Mouse (Mus musculus): Measurements from ENCODE around the gene Kif7.

The Kif7 gene

GRCm38 (mm10) chr7:79721386-79721977 is 6.0 kb upstream of the Kif7 start:
- DNase-seq (ENCODE audit: low spot score in 2 of 2) = peak in 1 of 2 experiments; percentile 39

GRCm38 (mm10) chr7:79710831-79711230 is 4.7 kb downstream of the Kif7 start:
- no peak for DNase-seq (ENCODE audit: low spot score in 2 of 2)

DNA sequence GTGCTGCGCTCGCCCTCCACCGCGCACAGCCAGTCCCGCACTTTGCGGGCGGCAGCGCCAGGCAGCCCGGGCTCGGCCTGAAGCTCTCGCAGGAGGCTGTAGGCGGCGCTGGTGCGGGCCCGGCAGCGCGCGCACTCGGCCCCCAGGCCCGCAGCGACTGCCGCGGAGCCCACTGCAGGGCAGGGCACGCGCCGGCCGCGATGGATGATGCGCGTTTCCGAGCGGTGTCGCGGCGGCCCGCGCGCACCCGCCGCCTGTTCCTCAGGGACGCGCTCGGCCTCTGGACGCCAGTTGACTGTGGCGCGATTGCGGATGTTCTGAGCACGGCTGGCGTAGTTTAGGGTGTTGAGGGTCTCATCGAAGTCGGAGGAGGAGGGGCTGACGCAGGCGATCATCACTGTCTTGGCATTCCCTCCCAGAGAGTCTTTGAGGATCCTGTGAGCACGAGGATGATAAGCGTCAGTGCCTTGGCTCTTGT is 5.4 kb downstream of the Kif7 start:
- no peak for DNase-seq (ENCODE audit: low spot score in 2 of 2)

DNA sequence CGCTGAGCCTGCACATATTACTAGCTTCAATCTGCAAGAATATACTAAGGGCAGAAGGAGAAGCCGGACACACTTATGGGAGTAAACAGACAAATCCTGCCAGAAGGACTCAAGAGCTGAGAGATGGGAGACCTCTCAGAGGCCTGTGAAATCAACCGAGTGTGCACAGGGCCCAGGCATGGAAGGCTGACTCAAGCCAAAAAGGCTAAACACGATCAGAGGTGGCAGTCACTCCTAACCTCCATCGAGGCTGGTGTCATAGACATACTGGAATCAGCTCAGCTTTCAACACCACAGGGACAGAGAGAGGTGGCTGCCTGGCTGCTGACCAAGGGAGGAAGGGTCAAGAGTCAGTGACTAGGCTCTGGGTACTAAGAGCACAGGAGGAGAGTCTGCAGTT is 10.3 kb downstream of the Kif7 start:
- no peak for DNase-seq (ENCODE audit: low spot score in 2 of 2)

GRCm38 (mm10) chr7:79702755-79703154 is 12.8 kb downstream of the Kif7 start:
- no peak for DNase-seq (ENCODE audit: low spot score in 2 of 2)

GRCm38 (mm10) chr7:79696495-79696894 is 19.0 kb downstream of the Kif7 start:
- DNase-seq (ENCODE audit: low spot score in 2 of 2) = no peak

GRCm38 (mm10) chr7:79680231-79680630 is 35.3 kb downstream of the Kif7 start:
- DNase-seq (ENCODE audit: low spot score in 2 of 2) = no peak

DNA sequence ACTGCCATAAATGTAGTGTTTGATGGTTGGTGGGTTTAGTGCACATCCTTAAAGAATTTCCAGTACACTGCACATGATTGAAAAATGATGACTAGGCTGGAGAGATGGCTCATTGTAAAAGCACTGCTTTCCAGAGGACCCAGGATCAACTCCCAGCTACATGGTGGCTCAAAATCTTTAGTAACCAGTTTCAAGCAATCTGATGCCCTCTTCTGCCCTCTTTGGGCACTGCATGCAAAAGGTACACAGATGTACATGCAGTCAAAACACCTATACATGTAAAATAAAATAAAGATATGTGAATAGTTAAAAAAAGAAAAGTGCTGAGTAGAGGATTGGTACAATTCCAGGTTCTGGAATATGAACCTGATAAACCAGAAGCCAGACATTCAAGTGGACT is 36.3 kb downstream of the Kif7 start:
- no peak for DNase-seq (ENCODE audit: low spot score in 2 of 2)

GRCm38 (mm10) chr7:79670900-79671604 is 44.5 kb downstream of the Kif7 start:
- no peak for DNase-seq (ENCODE audit: low spot score in 2 of 2)

DNA sequence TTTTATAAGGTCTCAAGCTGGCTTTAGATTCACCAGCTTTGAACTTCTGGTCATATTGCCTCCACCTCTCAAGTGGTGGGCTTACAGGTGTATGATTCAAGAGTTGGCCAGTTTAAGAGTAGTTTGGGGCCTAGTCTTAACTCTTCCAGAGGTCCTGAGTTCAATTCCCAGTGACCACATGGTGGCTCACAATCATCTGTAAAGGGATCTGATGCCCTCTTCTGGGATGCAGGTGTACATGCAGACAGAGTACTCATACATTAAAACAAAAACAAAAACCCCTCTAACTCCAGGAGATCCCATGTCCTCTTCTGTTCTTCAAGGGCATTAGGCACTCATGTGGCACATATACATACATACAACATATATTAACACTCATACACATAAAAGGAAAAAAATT is 48.8 kb downstream of the Kif7 start:
- no peak for DNase-seq (ENCODE audit: low spot score in 2 of 2)

GRCm38 (mm10) chr7:79661253-79661890 is 54.1 kb downstream of the Kif7 start:
- peak in 1 of 2 experiments; percentile 28 for DNase-seq (ENCODE audit: low spot score in 2 of 2)

DNA sequence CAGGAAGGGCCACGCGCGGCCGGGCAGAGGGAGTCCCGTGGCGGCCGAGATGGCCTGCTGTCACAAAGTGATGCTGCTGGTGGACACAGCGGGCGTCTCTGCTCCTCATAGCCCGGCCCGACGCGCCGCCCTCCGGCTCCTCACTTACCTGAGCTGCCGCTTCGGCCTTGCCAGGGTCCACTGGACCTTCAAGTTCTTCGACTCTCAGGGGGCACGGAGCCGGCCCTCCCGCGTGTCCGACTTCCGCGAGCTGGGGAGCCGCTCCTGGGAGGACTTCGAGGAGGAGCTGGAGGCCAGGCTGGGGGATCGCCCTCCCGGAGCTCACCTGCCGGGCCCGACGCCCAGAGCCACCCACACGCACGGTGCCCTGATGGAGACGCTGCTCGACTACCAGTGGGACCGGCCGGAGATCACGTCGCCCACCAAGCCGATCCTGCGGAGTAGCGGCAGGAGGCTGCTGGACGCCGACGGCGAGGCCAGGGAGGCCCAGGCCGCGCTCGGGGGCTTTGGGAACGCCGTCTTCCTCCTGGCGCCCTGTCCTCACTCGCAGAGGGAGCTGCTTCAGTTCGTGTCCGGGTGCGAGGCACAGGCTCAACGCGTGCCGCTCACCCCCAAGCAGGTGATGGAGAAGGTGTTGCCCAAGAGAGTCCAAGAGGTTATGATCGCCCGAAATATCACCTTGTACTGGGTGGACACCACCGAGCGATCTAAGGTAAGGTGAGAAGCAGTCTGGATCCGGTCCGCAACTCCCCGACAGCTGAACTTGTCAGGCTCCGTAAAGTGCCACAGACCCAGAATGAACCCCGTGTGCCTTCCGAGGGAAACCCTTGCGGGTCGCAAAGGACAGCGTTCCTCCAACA is 55.0 kb downstream of the Kif7 start:
- peak in 1 of 2 experiments; percentile 56 for DNase-seq (ENCODE audit: low spot score in 2 of 2)

DNA sequence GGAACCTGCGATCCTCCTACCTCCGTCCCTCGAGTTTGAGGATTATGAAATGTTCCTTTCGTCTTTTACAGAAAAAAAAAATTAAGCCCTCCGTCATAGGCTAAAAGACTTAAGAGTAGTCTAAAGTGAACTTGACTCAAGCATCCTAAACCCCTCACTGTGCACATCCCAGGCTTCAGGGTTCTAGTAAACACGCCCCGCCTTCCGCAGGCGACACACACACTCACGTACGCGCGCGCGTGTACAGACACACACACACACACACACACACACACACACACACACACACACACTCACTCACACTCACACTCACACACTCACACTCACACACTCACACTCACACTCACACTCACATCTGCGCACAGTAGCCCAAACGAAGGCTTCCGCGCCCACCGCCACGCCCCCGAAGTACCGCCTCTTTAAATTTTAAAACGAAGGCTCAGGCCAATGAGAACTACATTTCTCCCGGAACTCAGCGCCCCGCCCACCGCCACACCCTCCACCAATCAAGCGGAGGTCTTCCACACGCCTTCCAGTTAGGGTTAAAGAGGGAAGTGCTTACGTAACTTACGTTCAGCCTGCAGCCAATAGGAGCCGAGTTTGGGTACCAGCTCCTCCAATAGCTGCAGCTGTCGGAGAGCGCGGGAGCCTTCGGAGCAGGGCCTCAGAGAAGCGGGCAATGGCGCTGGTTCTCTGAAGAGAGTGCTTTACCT is 55.8 kb downstream of the Kif7 start, which contains the start of gene Ticrr:
TSS of gene Ticrr (plus strand) at position 619 of the 713 bp plus-strand sequence.
- peak; percentile 92 to 100 for DNase-seq (ENCODE audit: low spot score in 2 of 2)

- DNase-seq (ENCODE audit: low spot score in 2 of 2) = no peak
These were observed 60.9 kb downstream of the Kif7 start for GRCm38 (mm10) chr7:79654586-79654985.

DNA sequence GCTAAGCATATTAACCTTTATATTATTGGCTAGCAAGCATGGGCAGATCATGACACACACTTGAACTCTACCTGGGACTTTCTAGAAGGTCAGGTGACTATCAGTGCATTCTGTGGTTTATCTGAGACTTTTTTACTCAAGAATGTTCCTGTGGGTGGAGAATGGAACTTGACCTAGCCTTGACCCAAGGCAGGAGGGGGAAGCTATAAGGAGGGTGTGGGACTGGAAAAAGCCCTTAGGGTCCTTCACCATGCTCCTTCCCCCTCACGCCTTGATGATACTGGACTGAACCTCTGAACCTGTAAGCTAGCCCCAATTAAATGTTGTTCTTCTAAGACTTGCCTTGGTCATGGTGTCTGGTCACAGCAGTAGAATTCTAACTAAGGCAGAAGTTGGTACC is 61.3 kb downstream of the Kif7 start:
- DNase-seq (ENCODE audit: low spot score in 2 of 2) = no peak

- DNase-seq (ENCODE audit: low spot score in 2 of 2) = peak; percentile 28 to 69
These were observed 66.5 kb downstream of the Kif7 start for GRCm38 (mm10) chr7:79649005-79649404.

Data from spleen, postnatal 10 days (tissue).